ENCODE assay signal across 23 mouse cellular contexts in genomic region chr9:77557963-77558362, GRCm38 (mm10). TPM values are rescaled to one million over a fixed set of nuclear protein-coding genes. Genes with fewer than 3 reads are reported as not detected.
A peak's percentile ranks its signal among the peaks of the same experiment; 100 is the strongest.
DNase-seq lines count a peak whose midpoint lies in the region; ATAC-seq lines count a peak whose summit lies in the region.
"Had no signal": no experiment of that assay in that cellular context is flagged by ENCODE, and none has a peak within 500 bp of the region (broad histone marks: within the 10 kb centered on the region; RNA-seq: fewer than 3 reads in every experiment).

No protein-coding gene starts in this region.

- 0 out of 2 replicates have a peak, but pooled peaks cover 5% of the 10 kb centered on the region for H3K9me3 ChIP-seq in kidney, embryonic 15.5 days (replicated peaks)
- peaks cover 1% of the 10 kb centered on the region; the same call in 1 of the 2 replicates for H3K9me3 ChIP-seq in intestine, embryonic 16.5 days (ENCODE audit: control insufficient read depth, low read length)
- peaks cover 2% of the 10 kb centered on the region; the same call in 1 of the 2 replicates for H3K9me3 ChIP-seq in neural tube, embryonic 12.5 days
- H3K9me3 ChIP-seq: forebrain, embryonic 15.5 days; hindbrain, embryonic 15.5 days had no signal

- no peak overlapping the region for H3K27ac ChIP-seq in kidney, embryonic 15.5 days
- no peak overlapping the region for H3K27ac ChIP-seq in intestine, embryonic 16.5 days (ENCODE audit: low read length)
- no peak overlapping the region for H3K27ac ChIP-seq in neural tube, embryonic 12.5 days
- H3K27ac ChIP-seq: embryonic facial prominence, embryonic 12.5 days; embryonic facial prominence, embryonic 15.5 days; forebrain, embryonic 12.5 days; forebrain, embryonic 15.5 days; hindbrain, embryonic 12.5 days; hindbrain, embryonic 15.5 days had no signal

- no peaks in the 10 kb centered on the region for H3K36me3 ChIP-seq in kidney, embryonic 15.5 days
- H3K36me3 ChIP-seq in intestine, embryonic 16.5 days (ENCODE audit: control insufficient read depth, insufficient read depth, low read length) = no peaks in the 10 kb centered on the region
- no peaks in the 10 kb centered on the region for H3K36me3 ChIP-seq in neural tube, embryonic 12.5 days
- H3K36me3 ChIP-seq: embryonic facial prominence, embryonic 12.5 days; embryonic facial prominence, embryonic 15.5 days; forebrain, embryonic 12.5 days; forebrain, embryonic 15.5 days; hindbrain, embryonic 12.5 days; hindbrain, embryonic 15.5 days had no signal

- no peaks in the 10 kb centered on the region for H3K27me3 ChIP-seq in kidney, embryonic 15.5 days
- no peaks in the 10 kb centered on the region for H3K27me3 ChIP-seq in intestine, embryonic 16.5 days (replicated peaks; ENCODE audit: control insufficient read depth, insufficient read depth, low read length)
- no peaks in the 10 kb centered on the region for H3K27me3 ChIP-seq in neural tube, embryonic 12.5 days (replicated peaks)
- H3K27me3 ChIP-seq: embryonic facial prominence, embryonic 12.5 days; embryonic facial prominence, embryonic 15.5 days; forebrain, embryonic 12.5 days; forebrain, embryonic 15.5 days; hindbrain, embryonic 12.5 days; hindbrain, embryonic 15.5 days had no signal

- 51% methylated on average over 3 of the region's 3 CpGs for WGBS in kidney, embryonic 15.5 days
- WGBS in intestine, embryonic 16.5 days = 36% methylated on average over 3 of the region's 3 CpGs
- WGBS in neural tube, embryonic 12.5 days = 76% methylated on average over 3 of the region's 3 CpGs

- ATAC-seq in kidney, embryonic 15.5 days (replicated peaks; ENCODE audit: low FRiP score) = peak; percentile 36; the same call in 1 of the 2 replicates
- ATAC-seq in intestine, embryonic 16.5 days = peak; percentile 86
- ATAC-seq in neural tube, embryonic 12.5 days (ENCODE audit: low FRiP score, low read depth) = peak; percentile 53; the same call in 1 of the 2 replicates
- ATAC-seq: forebrain, embryonic 15.5 days had no signal

- H3K4me1 ChIP-seq in kidney, embryonic 15.5 days = no peaks in the 10 kb centered on the region
- no peaks in the 10 kb centered on the region for H3K4me1 ChIP-seq in intestine, embryonic 16.5 days (ENCODE audit: control insufficient read depth, insufficient read depth, low read length)
- H3K4me1 ChIP-seq in neural tube, embryonic 12.5 days = no peaks in the 10 kb centered on the region
- H3K4me1 ChIP-seq: embryonic facial prominence, embryonic 12.5 days; embryonic facial prominence, embryonic 15.5 days; forebrain, embryonic 12.5 days; forebrain, embryonic 15.5 days; hindbrain, embryonic 12.5 days; hindbrain, embryonic 15.5 days had no signal

- no peak overlapping the region for H3K4me2 ChIP-seq in kidney, embryonic 15.5 days
- H3K4me2 ChIP-seq in intestine, embryonic 16.5 days (ENCODE audit: low read depth, low read length) = no peak overlapping the region
- no peak overlapping the region for H3K4me2 ChIP-seq in neural tube, embryonic 12.5 days (replicated peaks)
- H3K4me2 ChIP-seq: embryonic facial prominence, embryonic 12.5 days; embryonic facial prominence, embryonic 15.5 days; forebrain, embryonic 12.5 days; forebrain, embryonic 15.5 days; heart, embryonic 11.5 days; hindbrain, embryonic 12.5 days; hindbrain, embryonic 15.5 days had no signal

- no peak overlapping the region for H3K9ac ChIP-seq in kidney, embryonic 15.5 days
- H3K9ac ChIP-seq in intestine, embryonic 16.5 days (ENCODE audit: low read depth, low read length) = no peak overlapping the region
- no peak overlapping the region for H3K9ac ChIP-seq in neural tube, embryonic 12.5 days
- H3K9ac ChIP-seq: embryonic facial prominence, embryonic 12.5 days; embryonic facial prominence, embryonic 15.5 days; forebrain, embryonic 12.5 days; forebrain, embryonic 15.5 days; hindbrain, embryonic 12.5 days; hindbrain, embryonic 15.5 days had no signal

- no peak overlapping the region for H3K4me3 ChIP-seq in kidney, embryonic 15.5 days (replicated peaks)
- H3K4me3 ChIP-seq in intestine, embryonic 16.5 days (ENCODE audit: low read length) = no peak overlapping the region
- no peak overlapping the region for H3K4me3 ChIP-seq in neural tube, embryonic 12.5 days
- H3K4me3 ChIP-seq: embryonic facial prominence, embryonic 12.5 days; embryonic facial prominence, embryonic 15.5 days; forebrain, embryonic 12.5 days; forebrain, embryonic 15.5 days; hindbrain, embryonic 12.5 days; hindbrain, embryonic 15.5 days had no signal

- DNase-seq in kidney, adult 11 months = no peak
- DNase-seq in MEL-GATA-1-ER (ENCODE audit: extremely low read depth, low read depth) (peak; percentile 6), liver (no peak)
- DNase-seq in right cerebral cortex, postnatal 25 days = no peak
- no peak for DNase-seq in gastrocnemius, postnatal 10 days
- DNase-seq: adrenal gland, adult 2 months; adrenal gland, postnatal 14 days; cerebellum, adult 11 months; cerebellum, adult 2 months; cerebellum, adult 9-11 months; cerebellum, postnatal 25 days; gastrocnemius, postnatal 14 days; heart, adult 11 months had no signal

RNA-seq across cellular contexts. Expression of gene Lrrc1, which starts 13.3 kb away (rescaled TPM):
- polyA plus RNA-seq in kidney, embryonic 15.5 days (2015; fragmentation: Nextera tagmentation; extraction: Ambion mirVana) = 16.7 and 18.8 TPM in 2 replicates
- polyA plus RNA-seq in intestine, embryonic 16.5 days (2015; fragmentation: Nextera tagmentation; extraction: Ambion mirVana) = 14.1 and 14.8 TPM in 2 replicates
- 6.8 and 7.0 TPM in 2 replicates for polyA plus RNA-seq in neural tube, embryonic 12.5 days (2016; fragmentation: Nextera tagmentation; extraction: Ambion mirVana)
- total RNA-seq in gastrocnemius, postnatal 10 days (2021) = 1 to 10 TPM; 2.6 to 3.4 TPM

Comparison
In these comparisons a context has a peak if more than half of its experiments do, and no peak if none do; other contexts are left out.
1. ATAC-seq: peak in every context shown above with its lines; median percentile 86 in intestine, embryonic 16.5 days; 53 in neural tube, embryonic 12.5 days; 36 in kidney, embryonic 15.5 days.